Mouse (Mus musculus): ENCODE results near the gene Bod1. TPM values are rescaled to one million over a fixed set of nuclear protein-coding genes. Genes with fewer than 3 reads are reported as not detected.

Gene Bod1
- polyA plus RNA-seq (2012; rRNA removed) (10.7 and 12.9 TPM in 2 replicates), polyA plus RNA-seq (2014; fragmentation: Nextera tagmentation; extraction: Ambion mirVana) (11.6 and 12.2 TPM in 2 replicates)

DNA sequence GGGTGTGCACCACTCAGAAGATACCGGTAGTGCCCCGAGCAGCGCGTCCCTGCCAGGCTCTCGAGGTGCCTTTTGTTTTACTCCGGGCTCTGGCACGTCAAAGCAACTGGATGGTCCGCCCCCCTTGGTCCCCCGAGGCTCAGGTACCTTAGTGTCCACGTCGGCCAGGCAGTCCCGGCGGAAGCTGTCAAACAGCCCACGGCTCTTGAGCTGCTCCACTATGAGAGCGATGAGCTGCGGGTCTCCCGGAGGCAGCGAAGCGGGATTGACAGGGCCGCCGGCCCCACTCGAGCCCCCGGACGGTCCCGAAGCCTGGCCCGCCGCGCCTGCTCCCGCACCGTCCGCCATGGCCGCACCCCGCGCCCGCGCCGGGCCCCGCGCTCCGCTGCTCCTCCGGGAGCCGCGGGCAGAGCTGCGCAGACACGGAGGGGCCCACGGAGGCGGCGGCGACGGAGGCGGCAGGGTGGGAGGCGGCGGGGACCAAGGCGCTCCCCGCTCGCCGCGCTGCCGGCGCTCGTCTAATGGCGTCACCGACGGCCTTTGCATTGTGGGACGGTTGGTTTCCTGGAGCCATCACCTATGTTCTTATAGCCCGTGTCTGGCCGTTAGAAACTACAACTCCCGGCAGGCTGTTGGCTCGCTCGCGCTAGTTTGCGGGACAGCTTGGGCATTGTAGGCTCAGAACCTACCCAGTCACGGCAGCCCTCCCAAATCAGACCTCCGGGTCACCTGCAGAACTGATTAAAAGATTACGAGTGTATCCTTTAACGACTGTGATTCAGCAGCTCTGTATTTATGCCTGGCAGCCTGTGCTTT, at the start of gene Bod1:
Gene Bod1, minus strand, starts transcription at position 532 of the 816 bp plus-strand sequence.
- peak within 1 kb of the TSS; percentile 83 for H3K4me2 ChIP-seq (ENCODE audit: low read depth)

DNA sequence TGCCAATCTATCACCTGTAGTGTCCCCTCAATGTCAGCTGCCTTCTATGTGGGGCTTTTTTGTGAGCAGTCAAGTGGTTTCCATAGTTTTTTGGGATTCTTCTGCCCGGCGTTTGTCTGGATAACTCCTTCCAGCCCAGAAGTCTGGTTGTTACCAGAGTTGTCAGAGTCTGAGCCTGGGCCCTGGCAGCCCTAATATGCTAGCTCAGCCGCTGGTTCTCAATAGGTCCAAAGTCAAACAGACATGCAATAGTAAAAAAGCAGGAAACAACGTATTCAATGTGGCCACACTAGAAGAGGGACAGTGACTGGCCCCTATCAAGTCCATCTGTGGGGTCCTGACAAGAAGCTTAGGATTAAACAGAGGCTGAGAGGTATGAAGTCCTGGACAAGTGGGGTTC, 47.4 kb upstream of the Bod1 start:
- TF ChIP-seq CTCF (IDR thresholded peaks at IDR 0.05; ENCODE audit: low read depth) (no peak), EP300 (IDR thresholded peaks at IDR 0.05; ENCODE audit: low read depth) (no peak)
- no peaks in the 10 kb centered on the region for H3K9me3 ChIP-seq (ENCODE audit: control insufficient read depth, low read length)
- H3K4me3 ChIP-seq (ENCODE audit: insufficient read depth in 1 of 2, low read depth in 2 of 2, low read length in 2 of 2) = no peak overlapping the region
- H3K4me1 ChIP-seq (replicated peaks; ENCODE audit: control insufficient read depth in 2 of 2, insufficient read depth in 2 of 2, low read length in 1 of 2) = peaks cover 5 to 10% of the 10 kb centered on the region in 2 experiments
- ATAC-seq (ENCODE audit: insufficient read depth) (no peak), DNase-seq (ENCODE audit: low read depth in 3 of 3, low spot score in 3 of 3) (no peak)
- 73% methylated on average over 4 of the region's 4 CpGs for WGBS (ENCODE audit: insufficient replicate concordance)
- H3K36me3 ChIP-seq (replicated peaks; ENCODE audit: control insufficient read depth, insufficient read depth, low read depth) = no peaks in the 10 kb centered on the region
- H3K27me3 ChIP-seq (ENCODE audit: control insufficient read depth, insufficient read depth, low read length) = no peaks in the 10 kb centered on the region
- H3K9ac ChIP-seq (replicated peaks) = no peak overlapping the region
- no peak overlapping the region for H3K27ac ChIP-seq
- H3K4me2 ChIP-seq (ENCODE audit: low read depth) = no peak overlapping the region

More for the DNA sequence above, at the start of gene Bod1:
- ATAC-seq (ENCODE audit: insufficient read depth) (peak; percentile 91), DNase-seq (ENCODE audit: low read depth in 3 of 3, low spot score in 3 of 3) (peak; percentile 80 to 84 (median 83))
- no peaks in the 10 kb centered on the region for H3K27me3 ChIP-seq (ENCODE audit: control insufficient read depth, insufficient read depth, low read length)
- peaks cover 0 to 2% of the 10 kb centered on the region in 2 experiments; a peak in 1 of 4 replicates for H3K4me1 ChIP-seq (replicated peaks; ENCODE audit: control insufficient read depth in 2 of 2, insufficient read depth in 2 of 2, low read length in 1 of 2)
- TF ChIP-seq CTCF (IDR thresholded peaks at IDR 0.05; ENCODE audit: low read depth) (no peak), EP300 (IDR thresholded peaks at IDR 0.05; ENCODE audit: low read depth) (no peak)
- peaks cover under 1% of the 10 kb centered on the region for H3K36me3 ChIP-seq (replicated peaks; ENCODE audit: control insufficient read depth, insufficient read depth, low read depth)
- H3K27ac ChIP-seq = no peak within 1 kb of the TSS
- no peaks in the 10 kb centered on the region for H3K9me3 ChIP-seq (ENCODE audit: control insufficient read depth, low read length)
- peak within 1 kb of the TSS; percentile 77 for H3K9ac ChIP-seq (replicated peaks)
- H3K4me3 ChIP-seq (ENCODE audit: insufficient read depth in 1 of 2, low read depth in 2 of 2, low read length in 2 of 2) = peak within 1 kb of the TSS; percentile 87 to 92
- under 1% methylated on average over 74 of the region's 76 CpGs for WGBS (ENCODE audit: insufficient replicate concordance)

DNA sequence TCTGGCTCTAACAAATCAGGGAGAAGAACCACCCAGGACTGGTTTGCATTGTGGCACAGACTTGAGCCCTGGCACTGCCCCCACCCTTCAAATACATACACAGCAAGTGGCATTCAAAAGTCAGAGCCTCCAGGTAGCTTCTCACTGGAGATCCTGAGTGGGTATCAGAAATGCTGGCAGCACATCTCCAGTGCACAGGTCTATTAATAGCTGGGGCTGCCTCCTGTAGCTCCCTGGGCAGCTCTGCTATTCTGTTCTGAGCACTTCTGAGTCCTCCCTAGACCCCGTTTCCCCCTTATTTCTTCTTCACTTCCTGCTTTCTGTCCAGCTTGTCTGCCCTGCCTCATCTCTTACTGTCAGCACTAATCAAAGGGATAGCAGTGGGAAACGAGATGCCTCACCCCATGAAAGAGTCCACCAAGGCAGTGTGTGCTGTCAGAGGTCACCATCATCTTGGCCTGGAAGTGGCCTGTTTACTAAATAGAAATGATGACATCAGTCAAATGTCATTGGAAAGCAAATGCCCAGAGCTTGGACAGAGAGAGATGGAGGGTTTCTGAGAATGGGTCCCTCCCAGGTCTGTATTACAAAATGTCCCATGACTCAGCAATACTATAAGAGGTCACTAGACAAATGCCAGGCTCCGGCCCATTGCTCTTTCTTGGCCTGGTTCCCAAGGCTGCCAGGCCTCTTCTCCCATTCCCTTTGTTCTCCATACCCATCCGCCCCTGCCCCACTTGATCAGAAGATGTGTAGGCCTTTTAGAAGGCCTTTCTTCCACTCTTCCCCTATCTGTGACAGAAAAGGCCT, 46.4 kb upstream of the Bod1 start:
- Histone ChIP-seq H3K4me1 (replicated peaks; ENCODE audit: control insufficient read depth in 2 of 2, insufficient read depth in 2 of 2, low read length in 1 of 2) (peaks cover 5 to 10% of the 10 kb centered on the region in 2 experiments), H3K27ac (no peak overlapping the region), H3K4me2 (ENCODE audit: low read depth) (no peak overlapping the region), H3K27me3 (ENCODE audit: control insufficient read depth, insufficient read depth, low read length) (no peaks in the 10 kb centered on the region), H3K4me3 (ENCODE audit: insufficient read depth in 1 of 2, low read depth in 2 of 2, low read length in 2 of 2) (no peak overlapping the region), H3K9me3 (ENCODE audit: control insufficient read depth, low read length) (no peaks in the 10 kb centered on the region), H3K36me3 (replicated peaks; ENCODE audit: control insufficient read depth, insufficient read depth, low read depth) (no peaks in the 10 kb centered on the region), H3K9ac (replicated peaks) (no peak overlapping the region)
- WGBS (ENCODE audit: insufficient replicate concordance) = 36% methylated on average over 4 of the region's 4 CpGs
- ATAC-seq (ENCODE audit: insufficient read depth) (no peak), DNase-seq (ENCODE audit: low read depth in 3 of 3, low spot score in 3 of 3) (no peak)
- TF ChIP-seq EP300 (IDR thresholded peaks at IDR 0.05; ENCODE audit: low read depth) (no peak), CTCF (IDR thresholded peaks at IDR 0.05; ENCODE audit: low read depth) (no peak)

DNA sequence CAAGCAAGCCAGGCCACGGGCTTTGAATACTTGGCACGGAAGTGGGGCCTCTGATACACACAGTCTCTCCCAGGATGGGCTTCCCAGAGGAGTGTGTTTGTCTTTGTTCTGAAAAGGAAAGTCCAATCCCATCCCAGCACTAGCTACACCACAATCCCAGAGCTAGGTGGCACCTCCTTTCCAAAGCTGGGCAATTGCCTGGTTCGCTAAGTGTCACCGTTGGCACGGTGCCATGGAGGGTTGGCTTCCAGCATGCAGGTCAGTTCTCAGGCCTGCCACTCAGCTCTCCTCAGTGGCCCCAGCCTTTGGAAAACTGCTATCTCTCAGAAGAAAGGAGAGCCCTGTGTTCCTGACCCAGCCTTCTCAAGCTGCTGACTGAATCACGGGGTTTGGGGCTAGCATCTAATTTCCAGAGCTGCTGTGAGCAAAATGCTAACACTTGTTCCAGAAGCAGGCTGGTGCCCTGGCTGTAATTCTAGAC, 42.0 kb upstream of the Bod1 start:
- no peaks in the 10 kb centered on the region for H3K4me1 ChIP-seq (replicated peaks; ENCODE audit: control insufficient read depth in 2 of 2, insufficient read depth in 2 of 2, low read length in 1 of 2)
- H3K4me2 ChIP-seq (ENCODE audit: low read depth) = no peak overlapping the region
- H3K36me3 ChIP-seq (replicated peaks; ENCODE audit: control insufficient read depth, insufficient read depth, low read depth) = no peaks in the 10 kb centered on the region
- H3K27ac ChIP-seq = no peak overlapping the region
- ATAC-seq (ENCODE audit: insufficient read depth) = no peak
- no peak for DNase-seq (ENCODE audit: low read depth in 3 of 3, low spot score in 3 of 3)
- H3K27me3 ChIP-seq (ENCODE audit: control insufficient read depth, insufficient read depth, low read length) = no peaks in the 10 kb centered on the region
- 73% methylated on average over 6 of the region's 6 CpGs for WGBS (ENCODE audit: insufficient replicate concordance)
- TF ChIP-seq EP300 (IDR thresholded peaks at IDR 0.05; ENCODE audit: low read depth) (no peak), CTCF (IDR thresholded peaks at IDR 0.05; ENCODE audit: low read depth) (peak; percentile 4; the same call in 1 of the 2 replicates)
- H3K9ac ChIP-seq (replicated peaks) = no peak overlapping the region
- no peaks in the 10 kb centered on the region for H3K9me3 ChIP-seq (ENCODE audit: control insufficient read depth, low read length)
- no peak overlapping the region for H3K4me3 ChIP-seq (ENCODE audit: insufficient read depth in 1 of 2, low read depth in 2 of 2, low read length in 2 of 2)

Data from liver, embryonic 14.5 days (tissue).